Mouse (Mus musculus): ENCODE measurements around the gene Med18. TPM values are rescaled to one million over a fixed set of nuclear protein-coding genes. Genes with fewer than 3 reads are reported as not detected.
A peak's percentile ranks its signal among the peaks of the same experiment; 100 is the strongest.

Med18 gene
- 19.5 and 20.0 TPM in 2 replicates for polyA plus RNA-seq (2015; fragmentation: Nextera tagmentation; extraction: Ambion mirVana)

DNA sequence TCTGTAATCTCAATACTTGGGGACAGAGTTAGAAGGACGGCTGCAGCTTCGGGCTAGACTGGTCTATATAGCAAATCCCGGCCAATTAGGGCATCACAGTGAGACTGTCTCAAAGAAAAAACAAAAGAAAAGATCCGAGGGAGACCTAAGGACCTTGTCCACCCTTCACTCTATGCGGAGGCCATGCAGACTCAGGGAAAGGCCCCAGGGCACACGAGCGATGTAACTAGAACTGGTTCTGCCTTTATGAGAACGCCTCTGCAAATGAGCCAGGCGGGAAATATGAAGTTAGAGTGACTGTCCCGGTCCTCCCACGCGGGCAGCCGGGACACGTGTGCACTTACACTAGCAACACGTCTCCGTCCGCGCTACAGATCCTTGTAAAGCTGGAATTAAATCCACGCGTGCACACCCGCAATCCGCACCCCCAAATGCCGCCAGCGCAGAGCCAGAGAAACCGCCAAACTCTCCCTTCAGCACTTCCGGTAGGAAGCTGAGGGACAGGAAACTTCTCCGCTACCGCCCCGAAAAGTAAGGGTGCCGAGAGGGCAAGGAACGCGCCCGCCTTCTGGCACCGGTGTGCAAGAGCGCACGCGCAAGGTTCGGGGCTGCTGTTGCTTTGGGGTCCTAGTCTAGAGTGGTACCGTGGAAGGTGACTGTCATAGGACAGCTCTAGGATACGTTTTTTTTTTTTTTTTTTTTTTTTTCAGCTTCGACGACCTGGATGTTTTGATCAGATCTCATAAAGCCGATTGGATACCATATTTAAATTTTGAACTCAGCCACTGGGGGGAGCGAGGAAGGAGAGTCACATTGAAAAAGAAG is at the start of gene Med18:
Gene Med18, minus strand, starts transcription at position 492 of the 825 bp plus-strand sequence.
- Histone ChIP-seq H3K9me3 (replicated peaks; ENCODE audit: control insufficient read depth, low read length) (no peaks in the 10 kb centered on the region), H3K27ac (ENCODE audit: low read length) (peak within 1 kb of the TSS; percentile 59; the same call in 1 of the 2 replicates), H3K4me3 (replicated peaks; ENCODE audit: low read length) (peak within 1 kb of the TSS; percentile 57), H3K4me2 (ENCODE audit: low read depth, low read length) (peak within 1 kb of the TSS; percentile 85), H3K27me3 (ENCODE audit: control insufficient read depth, insufficient read depth, low read length) (no peaks in the 10 kb centered on the region), H3K36me3 (ENCODE audit: control insufficient read depth, insufficient read depth, low read length) (peaks cover 13% of the 10 kb centered on the region), H3K9ac (ENCODE audit: low read length) (peak within 1 kb of the TSS; percentile 70), H3K4me1 (ENCODE audit: control insufficient read depth, insufficient read depth, low read length) (peaks cover 14% of the 10 kb centered on the region)
- under 1% methylated on average over 44 of the region's 44 CpGs for WGBS
- peak; percentile 91 for ATAC-seq (ENCODE audit: insufficient read depth, low FRiP score)

- Histone ChIP-seq H3K36me3 (ENCODE audit: control insufficient read depth, insufficient read depth, low read length) (no peaks in the 10 kb centered on the region), H3K4me1 (ENCODE audit: control insufficient read depth, insufficient read depth, low read length) (0 out of 2 replicates have a peak, but pooled peaks cover 12% of the 10 kb centered on the region), H3K27ac (ENCODE audit: low read length) (no peak overlapping the region), H3K9ac (ENCODE audit: low read length) (no peak overlapping the region), H3K9me3 (replicated peaks; ENCODE audit: control insufficient read depth, low read length) (no peaks in the 10 kb centered on the region), H3K4me2 (ENCODE audit: low read depth, low read length) (no peak overlapping the region), H3K4me3 (replicated peaks; ENCODE audit: low read length) (no peak overlapping the region), H3K27me3 (ENCODE audit: control insufficient read depth, insufficient read depth, low read length) (no peaks in the 10 kb centered on the region)
- WGBS = 71% methylated on average over 3 of the region's 3 CpGs
- ATAC-seq (ENCODE audit: insufficient read depth, low FRiP score) = no peak
Observed at GRCm38 (mm10) chr4:132512080-132512479, 48.4 kb upstream of the Med18 start.

DNA sequence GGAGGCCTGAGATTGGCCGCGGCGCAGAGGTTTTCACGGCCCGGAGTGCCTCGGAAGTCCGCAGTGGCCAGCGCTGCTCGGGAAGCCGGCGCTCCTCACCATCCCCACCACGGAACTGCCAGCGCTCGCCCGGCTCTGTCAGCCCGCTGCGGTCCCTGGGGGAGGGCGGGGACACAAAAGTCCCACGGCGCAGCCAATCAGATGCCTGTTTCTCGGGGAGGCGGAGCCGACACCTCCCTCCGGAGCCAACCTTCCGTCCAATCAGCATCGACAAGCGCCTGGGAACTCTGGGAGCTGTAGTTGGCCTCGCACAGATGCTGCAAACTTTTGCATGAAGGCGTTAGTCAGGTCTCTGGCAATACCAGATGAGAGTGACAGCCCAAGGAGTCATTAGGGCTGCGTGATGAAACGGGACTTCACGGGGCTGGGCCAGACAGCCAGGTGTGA is 46.7 kb upstream of the Med18 start, which contains the start of gene Sesn2:
Gene Sesn2, minus strand, starts transcription at position 150 of the 447 bp plus-strand sequence.
- H3K9me3 ChIP-seq (replicated peaks; ENCODE audit: control insufficient read depth, low read length) = no peaks in the 10 kb centered on the region
- H3K9ac ChIP-seq (ENCODE audit: low read length) = peak within 1 kb of the TSS; percentile 82
- H3K4me2 ChIP-seq (ENCODE audit: low read depth, low read length) = peak within 1 kb of the TSS; percentile 68
- WGBS = 0% methylated on average over 32 of the region's 32 CpGs
- H3K4me1 ChIP-seq (ENCODE audit: control insufficient read depth, insufficient read depth, low read length) = 0 out of 2 replicates have a peak, but pooled peaks cover 12% of the 10 kb centered on the region
- H3K27ac ChIP-seq (ENCODE audit: low read length) = peak within 1 kb of the TSS; percentile 89
- H3K27me3 ChIP-seq (ENCODE audit: control insufficient read depth, insufficient read depth, low read length) = no peaks in the 10 kb centered on the region
- peak within 1 kb of the TSS; percentile 80 for H3K4me3 ChIP-seq (replicated peaks; ENCODE audit: low read length)
- peak; percentile 95 for ATAC-seq (ENCODE audit: insufficient read depth, low FRiP score)
- H3K36me3 ChIP-seq (ENCODE audit: control insufficient read depth, insufficient read depth, low read length) = no peaks in the 10 kb centered on the region

- under 1% methylated on average over 52 of the region's 52 CpGs for WGBS
- no peaks in the 10 kb centered on the region for H3K27me3 ChIP-seq (ENCODE audit: control insufficient read depth, insufficient read depth, low read length)
Observed at GRCm38 (mm10) chr4:132509621-132510296, 46.0 kb upstream of the Med18 start.

GRCm38 (mm10) chr4:132507210-132507609 is 43.5 kb upstream of the Med18 start:
- H3K27me3 ChIP-seq (ENCODE audit: control insufficient read depth, insufficient read depth, low read length) = no peaks in the 10 kb centered on the region
- no peak for ATAC-seq (ENCODE audit: insufficient read depth, low FRiP score)
- no peak overlapping the region for H3K4me3 ChIP-seq (replicated peaks; ENCODE audit: low read length)
- H3K4me1 ChIP-seq (ENCODE audit: control insufficient read depth, insufficient read depth, low read length) = 0 out of 2 replicates have a peak, but pooled peaks cover 9% of the 10 kb centered on the region
- H3K36me3 ChIP-seq (ENCODE audit: control insufficient read depth, insufficient read depth, low read length) = no peaks in the 10 kb centered on the region
- H3K27ac ChIP-seq (ENCODE audit: low read length) = peak overlapping the region; percentile 40; the same call in 1 of the 2 replicates
- H3K9me3 ChIP-seq (replicated peaks; ENCODE audit: control insufficient read depth, low read length) = no peaks in the 10 kb centered on the region
- peak overlapping the region; percentile 14; the same call in 1 of the 2 replicates for H3K4me2 ChIP-seq (ENCODE audit: low read depth, low read length)
- H3K9ac ChIP-seq (ENCODE audit: low read length) = no peak overlapping the region; the same call in 1 of the 2 replicates
- 57% methylated on average over 2 of the region's 2 CpGs for WGBS

More at GRCm38 (mm10) chr4:132509621-132510296, 46.0 kb upstream of the Med18 start:
- peak overlapping the region; percentile 82 for H3K9ac ChIP-seq (ENCODE audit: low read length)
- peak overlapping the region; percentile 80 for H3K4me3 ChIP-seq (replicated peaks; ENCODE audit: low read length)
- H3K36me3 ChIP-seq (ENCODE audit: control insufficient read depth, insufficient read depth, low read length) = no peaks in the 10 kb centered on the region
- peak overlapping the region; percentile 68 for H3K4me2 ChIP-seq (ENCODE audit: low read depth, low read length)
- ATAC-seq (ENCODE audit: insufficient read depth, low FRiP score) = peak; percentile 66
- H3K27ac ChIP-seq (ENCODE audit: low read length) = peak overlapping the region; percentile 89
- H3K9me3 ChIP-seq (replicated peaks; ENCODE audit: control insufficient read depth, low read length) = no peaks in the 10 kb centered on the region
- 0 out of 2 replicates have a peak, but pooled peaks cover 12% of the 10 kb centered on the region for H3K4me1 ChIP-seq (ENCODE audit: control insufficient read depth, insufficient read depth, low read length)

GRCm38 (mm10) chr4:132506250-132506649 is 42.5 kb upstream of the Med18 start:
- 82% methylated on average over 6 of the region's 6 CpGs for WGBS
- Histone ChIP-seq H3K9ac (ENCODE audit: low read length) (no peak overlapping the region), H3K4me2 (ENCODE audit: low read depth, low read length) (no peak overlapping the region), H3K27me3 (ENCODE audit: control insufficient read depth, insufficient read depth, low read length) (no peaks in the 10 kb centered on the region), H3K4me1 (ENCODE audit: control insufficient read depth, insufficient read depth, low read length) (0 out of 2 replicates have a peak, but pooled peaks cover 9% of the 10 kb centered on the region), H3K9me3 (replicated peaks; ENCODE audit: control insufficient read depth, low read length) (no peaks in the 10 kb centered on the region), H3K27ac (ENCODE audit: low read length) (no peak overlapping the region), H3K4me3 (replicated peaks; ENCODE audit: low read length) (no peak overlapping the region), H3K36me3 (ENCODE audit: control insufficient read depth, insufficient read depth, low read length) (no peaks in the 10 kb centered on the region)
- ATAC-seq (ENCODE audit: insufficient read depth, low FRiP score) = no peak

DNA sequence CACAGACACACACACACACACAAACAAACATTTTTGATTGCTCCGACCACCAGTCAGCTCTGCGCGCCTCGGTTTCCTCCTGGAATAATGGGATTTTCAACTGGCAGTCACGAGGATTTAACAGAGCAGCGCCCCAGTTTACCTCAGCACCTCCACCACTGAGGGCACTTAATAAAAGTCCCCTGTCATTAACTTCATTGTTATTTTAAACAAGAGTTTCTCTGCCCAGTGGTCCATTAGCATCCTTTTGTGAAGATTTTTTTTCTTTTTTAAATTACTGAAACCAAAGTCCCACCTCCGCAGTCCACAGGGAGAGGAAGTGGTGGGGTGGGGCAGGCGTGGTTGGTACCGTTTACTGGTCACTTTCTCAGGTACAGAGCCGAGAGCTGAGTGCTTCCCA is 42.1 kb upstream of the Med18 start:
- Histone ChIP-seq H3K4me2 (ENCODE audit: low read depth, low read length) (no peak overlapping the region), H3K27ac (ENCODE audit: low read length) (no peak overlapping the region), H3K4me1 (ENCODE audit: control insufficient read depth, insufficient read depth, low read length) (0 out of 2 replicates have a peak, but pooled peaks cover 9% of the 10 kb centered on the region), H3K9ac (ENCODE audit: low read length) (no peak overlapping the region), H3K4me3 (replicated peaks; ENCODE audit: low read length) (no peak overlapping the region), H3K36me3 (ENCODE audit: control insufficient read depth, insufficient read depth, low read length) (no peaks in the 10 kb centered on the region), H3K9me3 (replicated peaks; ENCODE audit: control insufficient read depth, low read length) (no peaks in the 10 kb centered on the region), H3K27me3 (ENCODE audit: control insufficient read depth, insufficient read depth, low read length) (no peaks in the 10 kb centered on the region)
- WGBS = 60% methylated on average over 10 of the region's 10 CpGs
- ATAC-seq (ENCODE audit: insufficient read depth, low FRiP score) = no peak

DNA sequence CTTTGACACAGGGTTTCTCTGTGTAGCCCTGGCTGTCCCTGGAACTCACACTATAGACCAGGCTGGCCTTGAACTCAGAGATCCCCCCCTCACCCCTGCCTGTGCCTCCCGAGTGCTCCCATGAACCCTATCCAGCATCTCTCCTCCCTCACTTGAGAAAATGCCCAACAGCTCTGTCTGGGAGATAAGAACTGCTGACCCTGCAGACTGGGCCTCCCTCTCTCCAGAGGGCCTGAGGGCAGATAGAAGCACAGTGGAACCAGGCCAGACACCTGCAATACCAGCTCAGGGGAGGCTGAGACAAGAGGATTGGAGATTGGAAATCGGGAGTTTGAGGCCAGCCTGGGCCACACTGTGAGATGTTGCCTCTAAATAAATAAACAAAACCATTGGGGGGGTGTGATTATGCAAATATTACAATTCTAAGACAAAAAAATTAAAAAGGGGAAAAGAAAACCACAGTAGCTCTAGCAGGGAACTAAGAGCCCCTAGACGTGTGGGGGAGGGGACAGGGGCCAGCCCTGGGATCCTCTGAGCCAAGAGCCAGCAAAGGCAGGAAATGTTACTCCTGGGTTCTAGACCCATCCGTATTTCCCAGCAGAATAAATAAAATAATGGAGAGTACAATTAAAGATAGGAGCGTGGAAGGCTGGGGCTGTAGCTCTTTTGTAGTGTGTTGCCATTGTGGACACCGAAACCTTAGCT is 41.5 kb upstream of the Med18 start:
- H3K27ac ChIP-seq (ENCODE audit: low read length) = no peak overlapping the region
- no peaks in the 10 kb centered on the region for H3K27me3 ChIP-seq (ENCODE audit: control insufficient read depth, insufficient read depth, low read length)
- no peaks in the 10 kb centered on the region for H3K9me3 ChIP-seq (replicated peaks; ENCODE audit: control insufficient read depth, low read length)
- H3K4me3 ChIP-seq (replicated peaks; ENCODE audit: low read length) = no peak overlapping the region
- WGBS = 68% methylated on average over 6 of the region's 6 CpGs
- no peaks in the 10 kb centered on the region for H3K36me3 ChIP-seq (ENCODE audit: control insufficient read depth, insufficient read depth, low read length)
- H3K4me2 ChIP-seq (ENCODE audit: low read depth, low read length) = no peak overlapping the region
- no peak overlapping the region for H3K9ac ChIP-seq (ENCODE audit: low read length)
- H3K4me1 ChIP-seq (ENCODE audit: control insufficient read depth, insufficient read depth, low read length) = 0 out of 2 replicates have a peak, but pooled peaks cover 7% of the 10 kb centered on the region
- no peak for ATAC-seq (ENCODE audit: insufficient read depth, low FRiP score)

All from stomach, embryonic 16.5 days (tissue).